Mouse (Mus musculus) left cerebral cortex, postnatal 4 days (tissue): Measurements from ENCODE around the gene Mtf2. TPM values are rescaled to one million over a fixed set of nuclear protein-coding genes. Genes with fewer than 3 reads are reported as not detected.
"Not testable (repeated sequence)": the region's sequence is repeated elsewhere in the genome, so short reads cannot be mapped to it uniquely, and the experiment has no call there.

Experiments
- DNase-seq: peaks from one replicate; pipeline ENCODE4 v3.0.0-alpha.2; 2022
- intact Hi-C: fragments of 180-260 bp; cut with DNase I; formaldehyde crosslinking; loops from one replicate; pipeline ENCODE4 v1.15.1; 2025
- total RNA-seq, 2 experiments: library from RNA; stranded (reverse); gene quantifications; 2 replicates each; pipeline ENCODE4 v1.2.3; 2021

Mtf2 gene
- total RNA-seq, 2 experiments from 2014 or later, result 73.8 to 81.7 TPM

GRCm38 (mm10) chr5:108079603-108080002 is 14.1 kb downstream of the Mtf2 start:
- no peak for DNase-seq
- intact Hi-C loops, result no loop called here

DNA sequence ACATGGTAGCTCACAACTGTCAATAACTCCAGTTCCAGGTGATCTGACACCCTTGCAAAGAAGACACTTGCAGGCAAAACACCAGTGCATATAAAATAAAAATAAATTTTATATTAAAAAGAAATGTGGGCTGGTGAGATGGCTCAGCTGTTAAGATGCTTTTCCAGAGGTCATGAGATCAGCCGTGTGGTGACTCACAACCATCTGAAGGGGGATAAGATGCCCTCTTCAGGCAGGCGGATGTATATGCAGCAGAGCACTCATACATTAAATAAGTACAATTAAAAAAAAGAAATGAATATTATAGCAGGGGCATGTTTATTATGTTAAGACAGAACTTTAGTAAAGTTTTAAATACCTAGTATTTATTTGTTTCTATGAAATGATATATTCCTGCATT is 16.9 kb downstream of the Mtf2 start:
- intact Hi-C loops, result no loop called here
- DNase-seq, result no peak

GRCm38 (mm10) chr5:108085440-108085839 is 20.0 kb downstream of the Mtf2 start:
- DNase-seq, result no peak
- intact Hi-C loops, result no loop called here

- not testable (repeated sequence) for DNase-seq
- intact Hi-C loops, result loop anchor here (10.0 kb wide), 1 partner anchor 178 kb away; no protein-coding TSS in a partner anchor
Measured at GRCm38 (mm10) chr5:108092731-108093130, 27.3 kb downstream of the Mtf2 start.

DNA sequence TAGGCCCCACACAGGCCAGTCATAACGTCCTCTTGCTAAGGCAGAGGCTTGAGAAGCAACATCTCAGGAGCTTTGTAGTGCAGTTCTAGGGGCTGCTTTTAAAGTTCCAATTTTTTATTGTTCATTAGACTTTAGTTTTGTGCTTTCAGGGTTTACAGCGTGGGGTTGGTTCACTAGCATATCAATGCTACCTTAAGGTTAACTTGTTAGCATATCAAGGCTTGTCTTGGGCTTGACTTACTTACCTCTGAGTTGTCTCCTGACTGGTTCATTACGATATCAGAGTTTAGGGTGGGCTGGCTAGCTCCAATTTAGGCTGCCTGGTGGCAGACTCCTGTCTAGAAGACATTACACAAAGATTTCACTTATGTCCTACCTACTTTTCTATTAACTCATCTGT is 32.2 kb downstream of the Mtf2 start:
- intact Hi-C loops, result loop anchor here (10.0 kb wide), 1 partner anchor 183 kb away; no protein-coding TSS in a partner anchor
- DNase-seq, result no peak

GRCm38 (mm10) chr5:108100196-108100595 is 34.7 kb downstream of the Mtf2 start:
- intact Hi-C loops, result no loop called here
- DNase-seq, result peak; percentile 5

- no peak for DNase-seq
Measured at GRCm38 (mm10) chr5:108104306-108104705, 38.8 kb downstream of the Mtf2 start.

DNA sequence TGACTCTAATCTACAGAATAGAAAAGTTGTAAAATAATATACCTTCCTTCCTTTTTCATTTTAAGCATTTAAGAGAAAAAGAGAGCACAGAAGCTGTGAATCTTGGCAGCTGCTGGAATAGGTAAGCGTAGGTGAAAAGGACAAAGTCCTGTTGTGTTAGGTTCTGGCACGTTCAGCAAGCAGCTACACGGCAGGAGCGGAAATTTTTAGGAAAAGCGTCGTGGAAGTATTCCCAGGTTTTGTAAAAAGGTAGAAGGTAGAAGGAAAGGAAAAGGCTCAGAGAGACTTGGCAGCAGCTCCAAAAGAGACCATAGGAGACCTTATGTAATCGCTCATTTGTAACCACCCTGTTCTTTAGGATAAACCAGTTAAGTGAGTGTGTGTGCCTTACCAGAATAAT is 43.9 kb downstream of the Mtf2 start:
- intact Hi-C loops, result no loop called here
- no peak for DNase-seq

More at GRCm38 (mm10) chr5:108104306-108104705, 38.8 kb downstream of the Mtf2 start:
- intact Hi-C loops, result no loop called here

- DNase-seq, result no peak
- intact Hi-C loops, result no loop called here
Measured at GRCm38 (mm10) chr5:108117693-108118092, 52.2 kb downstream of the Mtf2 start.

DNA sequence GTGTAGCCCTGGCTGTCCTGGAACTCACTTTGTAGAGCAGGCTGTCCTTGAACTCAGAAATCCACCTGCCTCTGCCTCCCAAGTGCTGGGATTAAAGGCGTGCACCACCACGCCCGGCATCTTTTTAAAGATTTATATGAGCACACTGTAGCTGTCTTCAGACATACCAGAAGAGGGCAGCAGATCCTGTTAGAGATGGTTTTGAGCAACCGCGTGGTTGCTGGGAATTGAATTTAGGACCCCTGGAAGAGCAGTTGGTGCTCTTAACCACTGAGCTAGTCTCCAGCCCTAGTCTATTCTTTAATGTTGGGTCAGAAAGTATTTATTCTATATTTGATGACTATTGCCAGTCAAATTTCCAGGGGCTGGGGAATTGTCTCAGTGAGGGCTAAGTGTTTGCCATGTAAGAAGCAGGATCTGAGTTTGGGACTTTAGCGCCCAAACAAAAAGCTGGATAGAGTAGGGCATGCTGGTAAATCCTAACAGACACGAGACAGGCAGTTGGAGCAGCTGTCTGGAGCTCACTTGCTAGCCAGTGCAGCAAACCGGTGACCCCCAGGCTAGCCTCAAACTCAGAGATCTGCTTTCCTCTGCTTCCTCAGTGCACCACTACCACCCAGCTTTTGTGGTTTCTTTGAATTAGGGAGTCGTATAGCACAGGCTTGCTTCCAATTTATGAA is 54.9 kb downstream of the Mtf2 start:
- DNase-seq, result no peak
- intact Hi-C loops, result no loop called here

- DNase-seq, result no peak
Measured at GRCm38 (mm10) chr5:108131849-108132440, 66.5 kb downstream of the Mtf2 start.

DNA sequence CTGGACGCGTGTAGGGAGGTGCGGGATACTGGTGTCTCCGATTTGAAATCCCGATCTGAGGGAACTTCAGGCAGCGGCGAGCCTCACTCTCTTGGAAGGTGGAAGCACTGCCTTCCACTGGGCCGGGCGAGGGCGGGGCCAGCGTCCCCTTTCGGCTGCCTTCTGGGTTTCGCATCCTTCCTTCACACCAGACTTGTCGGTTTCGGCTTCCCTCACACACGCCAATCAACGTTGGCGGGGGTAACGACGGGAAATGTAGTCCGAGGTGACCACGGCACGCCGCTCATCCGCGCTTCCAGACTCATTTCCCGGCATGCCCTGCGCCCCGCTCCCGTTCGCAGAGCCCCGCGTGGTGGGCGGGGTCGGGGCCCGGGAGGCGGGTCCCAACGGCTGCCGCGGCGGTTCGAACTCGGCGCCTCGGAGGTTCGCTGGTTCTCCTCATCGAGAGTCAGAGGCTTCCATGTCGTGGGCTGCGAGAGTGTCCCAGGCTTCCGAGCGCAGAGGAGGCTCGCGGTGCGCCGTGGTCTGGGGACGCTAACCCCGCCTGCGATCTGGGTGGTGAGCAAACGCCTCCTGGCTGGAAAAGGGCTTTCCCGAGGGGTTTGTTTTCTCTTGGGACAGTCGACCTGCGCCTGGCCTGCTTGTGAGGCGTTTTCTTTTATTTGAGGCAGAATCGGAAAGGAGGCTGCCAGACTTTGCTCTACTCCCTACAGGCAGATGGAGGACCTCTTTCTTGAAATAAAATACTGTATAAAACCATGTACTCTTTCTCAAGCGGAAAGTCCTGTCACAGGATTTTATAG is 67.2 kb downstream of the Mtf2 start, which contains the start of the genes Tmed5 and Ccdc18:
TSS of gene Tmed5 (minus strand) at position 180 of the 803 bp plus-strand sequence.
TSS of gene Ccdc18 (plus strand) at position 435 of the 803 bp plus-strand sequence.
- intact Hi-C loops, result no loop called here

More at GRCm38 (mm10) chr5:108131849-108132440, 66.5 kb downstream of the Mtf2 start:
- intact Hi-C loops, result no loop called here

GRCm38 (mm10) chr5:108152592-108152991 is 87.1 kb downstream of the Mtf2 start:
- intact Hi-C loops, result no loop called here
- no peak for DNase-seq

More for the DNA sequence above, 67.2 kb downstream of the Mtf2 start, which contains the start of the genes Tmed5 and Ccdc18:
- peak; percentile 98 for DNase-seq

Other genes with a start within 250 kb of the Mtf2 start
- not detected for gene Ube2d2b, start 235.6 kb upstream of the Mtf2 start, total RNA-seq
- gene Evi5, start 190.6 kb upstream of the Mtf2 start, total RNA-seq, result 10 to 100 TPM; 69.0 to 75.8 TPM
- gene Rpl5, start 165.2 kb upstream of the Mtf2 start, total RNA-seq, result 100 to 1,000 TPM; 147 to 148 TPM
- 10 to 100 TPM; 36.3 to 37.9 TPM for gene Fam69a, start 78.6 kb upstream of the Mtf2 start, total RNA-seq
- 10 to 100 TPM; 15.9 to 18.3 TPM for gene Tmed5, start 66.9 kb downstream of the Mtf2 start, total RNA-seq
- 1 to 10 TPM; 2.3 to 2.9 TPM for gene Ccdc18, start 67.2 kb downstream of the Mtf2 start, total RNA-seq
- gene Dr1, start 203.2 kb downstream of the Mtf2 start, total RNA-seq, result 10 to 100 TPM; 33.1 to 37.3 TPM
- 1 to 10 TPM; 7.1 to 8.0 TPM for gene Pigg, start 246.9 kb downstream of the Mtf2 start, total RNA-seq